Comparison of ENCODE assay signal across 18 mouse cellular contexts in genomic region chr11:120209462-120209861, GRCm38 (mm10). TPM values are rescaled to one million over a fixed set of nuclear protein-coding genes. Genes with fewer than 3 reads are reported as not detected.
DNase-seq lines count a peak whose midpoint lies in the region; ATAC-seq and TF ChIP-seq lines count a peak whose summit lies in the region.
"Had no signal": no experiment of that assay in that cellular context is flagged by ENCODE, and none has a peak within 500 bp of the region (broad histone marks: within the 10 kb centered on the region; RNA-seq: fewer than 3 reads in every experiment).

No protein-coding gene starts in this region.

- CTCF ChIA-PET in Patski (lab: Charles Lee): interaction anchor here (1.0 to 2.4 kb wide), 9 partner anchors 8 to 98 kb away, joined by 3 to 13 read pairs (median 3); no protein-coding TSS in a partner anchor

- peak overlapping the region; percentile 46 for H3K27ac ChIP-seq in kidney, embryonic 16.5 days (ENCODE audit: low read length)
- H3K27ac ChIP-seq in macrophage: peak overlapping the region; percentile 17; the same call in 1 of the 2 replicates
- H3K27ac ChIP-seq: heart, embryonic 15.5 days; hindbrain, embryonic 15.5 days; liver, embryonic 15.5 days had no signal

- no peak overlapping the region for H3K4me3 ChIP-seq in kidney, embryonic 16.5 days (ENCODE audit: low read length)
- H3K4me3 ChIP-seq in macrophage (ENCODE audit: inconsistent target): no peak overlapping the region
- H3K4me3 ChIP-seq: heart, embryonic 15.5 days; hindbrain, embryonic 15.5 days; liver, embryonic 15.5 days had no signal

- no peak overlapping the region for H3K4me2 ChIP-seq in kidney, embryonic 16.5 days (replicated peaks; ENCODE audit: low read depth, low read length)
- H3K4me2 ChIP-seq: heart, embryonic 15.5 days; hindbrain, embryonic 15.5 days; liver, embryonic 15.5 days; midbrain, embryonic 11.5 days had no signal

- 0 out of 2 replicates have a peak, but pooled peaks cover 4% of the 10 kb centered on the region for H3K36me3 ChIP-seq in kidney, embryonic 16.5 days (ENCODE audit: insufficient read depth, low read length)
- H3K36me3 ChIP-seq in macrophage (ENCODE audit: inconsistent target): no peaks in the 10 kb centered on the region
- H3K36me3 ChIP-seq: G1E; heart, embryonic 15.5 days; hindbrain, embryonic 15.5 days; liver, embryonic 15.5 days had no signal

- peak; percentile 72 for ATAC-seq in kidney, embryonic 16.5 days (ENCODE audit: low FRiP score, low TSS enrichment)
- ATAC-seq in Patski: peak; percentile 80
- peak; percentile 86 for ATAC-seq in common myeloid progenitor, adult 5-6 weeks (replicated peaks; ENCODE audit: low read depth, poor library complexity, severe bottlenecking)
- ATAC-seq: CD4-positive, CD25-positive, alpha-beta regulatory T cell, adult 4 months; forebrain, embryonic 16.5 days; intestine, embryonic 16.5 days had no signal

- no peaks in the 10 kb centered on the region for H3K27me3 ChIP-seq in kidney, embryonic 16.5 days (ENCODE audit: insufficient read depth, low read length)
- no peaks in the 10 kb centered on the region for H3K27me3 ChIP-seq in Patski
- H3K27me3 ChIP-seq: heart, embryonic 15.5 days; hindbrain, embryonic 15.5 days; liver, embryonic 15.5 days had no signal

- POLR2A ChIA-PET in Patski (lab: Charles Lee): interaction anchor here (0.8 to 2.3 kb wide), 3 partner anchors 20 to 92 kb away, joined by 5 to 8 read pairs (median 6); no protein-coding TSS in a partner anchor

- H3K79me2 ChIP-seq in macrophage (ENCODE audit: inconsistent target): no peaks in the 10 kb centered on the region

- no peak for DNase-seq in kidney, adult 18-20 months
- peak; percentile 83 for DNase-seq in Patski (ENCODE audit: low read depth, low spot score)
- no peak for DNase-seq in adrenal gland, postnatal 14 days
- no peak for DNase-seq in ovary, postnatal 14 days (ENCODE audit: low spot score)
- DNase-seq: left cerebral cortex, postnatal 4 days; lung, postnatal 14 days; right cerebral cortex, postnatal 4 days had no signal

- peaks cover 7% of the 10 kb centered on the region for H3K9me3 ChIP-seq in kidney, embryonic 16.5 days (ENCODE audit: low read length)
- H3K9me3 ChIP-seq: G1E; heart, embryonic 15.5 days; hindbrain, embryonic 15.5 days; liver, embryonic 15.5 days had no signal

- WGBS in kidney, embryonic 16.5 days: 58% methylated on average over 8 of the region's 8 CpGs
- WGBS in macrophage (ENCODE audit: missing documents): 15% methylated on average over 8 of the region's 8 CpGs

- peaks cover 29% of the 10 kb centered on the region for H3K4me1 ChIP-seq in kidney, embryonic 16.5 days (ENCODE audit: insufficient read depth, low read length)

- TF ChIP-seq CTCF in Patski (IDR thresholded peaks at IDR 0.05): no peak

- in situ Hi-C loops in Patski (cut with MboI; ENCODE audit: low pct_unique_long_range_greater_than_20kb): no loop called here

- H3K9ac ChIP-seq in kidney, embryonic 16.5 days (replicated peaks; ENCODE audit: low read length): no peak overlapping the region; the same call in 1 of the 2 replicates
- H3K9ac ChIP-seq: heart, embryonic 15.5 days; hindbrain, embryonic 15.5 days; liver, embryonic 15.5 days had no signal

RNA-seq across cellular contexts. Expression of gene Bahcc1, which starts 23.3 kb away (rescaled TPM):
- 13.2 and 14.2 TPM in 2 replicates for polyA plus RNA-seq in kidney, embryonic 16.5 days (2015; fragmentation: Nextera tagmentation; extraction: Ambion mirVana)
- polyA plus RNA-seq in Patski (2021) (12.4 TPM), macrophage (2018) (2.2 to 3.5 TPM (median 3.0 TPM) in 3 replicates)
- total RNA-seq in common myeloid progenitor, adult 5-6 weeks (2017): 6.1 and 13.2 TPM in 2 replicates
- 10 to 100 TPM in 7 of 26 experiments, 1 to 10 TPM in 19; 1.6 to 13.2 (median 8.4) TPM for total RNA-seq in macrophage (2018; cell fraction: chromatin; rRNA removed)
- total RNA-seq in macrophage (2018; cell fraction: cytosol; rRNA removed): 1 to 10 TPM; 1.4 to 5.9 (median 4.0) TPM
- 10 to 100 TPM in 5 of 26 experiments, 1 to 10 TPM in 21; 2.6 to 14.8 (median 8.3) TPM for total RNA-seq in macrophage (2018; cell fraction: nucleus; rRNA removed)
- total RNA-seq in adrenal gland, postnatal 14 days (2021): 12.4 and 17.2 TPM in 2 replicates
- polyA plus RNA-seq: CD4-positive, CD25-positive, alpha-beta regulatory T cell, adult 4 months had no signal

RNA-seq across cellular contexts. Expression of gene Slc38a10, which starts 58.3 kb away (rescaled TPM):
- polyA plus RNA-seq in kidney, embryonic 16.5 days (2015; fragmentation: Nextera tagmentation; extraction: Ambion mirVana): 132 and 133 TPM in 2 replicates
- 107 TPM for polyA plus RNA-seq in Patski (2021)
- total RNA-seq in common myeloid progenitor, adult 5-6 weeks (2017): 49.5 and 55.3 TPM in 2 replicates
- 100 to 1,000 TPM in 9 of 26 experiments, 10 to 100 TPM in 17; 30.9 to 137 (median 79.0) TPM for total RNA-seq in macrophage (2018; cell fraction: chromatin; rRNA removed)
- 10 to 100 TPM; 45.6 to 99.5 (median 75.0) TPM for total RNA-seq in macrophage (2018; cell fraction: cytosol; rRNA removed)
- 100 to 1,000 TPM in 22 of 26 experiments, 10 to 100 TPM in 4; 53.7 to 188 (median 139) TPM for total RNA-seq in macrophage (2018; cell fraction: nucleus; rRNA removed)
- 67.7 to 97.9 TPM (median 71.0 TPM) in 3 replicates for polyA plus RNA-seq in macrophage (2018)
- 105 and 115 TPM in 2 replicates for total RNA-seq in adrenal gland, postnatal 14 days (2021)
